In genomic region chr5:62765784-62766701, GRCm38 (mm10) we compare ENCODE assay signal across 8 mouse cellular contexts. TPM values are rescaled to one million over a fixed set of nuclear protein-coding genes. Genes with fewer than 3 reads are reported as not detected.
DNase-seq lines count a peak whose midpoint lies in the region; ATAC-seq lines count a peak whose summit lies in the region.

Gene Arap2 (minus strand): TSS chr5:62766159.

- intact Hi-C loops in left cerebral cortex, postnatal 36 days (cut with DNase I), result no loop called here

- DNase-seq in ZHBTc4 (ENCODE audit: low read depth, low spot score), result peak; percentile 72
- DNase-seq in gastrocnemius, postnatal 25 days, result peak; percentile 60
- peak; percentile 56 to 82 for DNase-seq in left cerebral cortex, postnatal 36 days (ENCODE audit: low spot score in 2 of 2)
- DNase-seq in right cerebral cortex, postnatal 14 days, result peak; percentile 49
- DNase-seq in urinary bladder, postnatal 25 days (ENCODE audit: low spot score), result peak; percentile 78

- peak; percentile 40 for ATAC-seq in common myeloid progenitor, adult 5-6 weeks (replicated peaks; ENCODE audit: low read depth, poor library complexity, severe bottlenecking)
- ATAC-seq in inflammation-experienced regulatory T-cells, adult 6 months, result peak; percentile 78
- peak; percentile 49 for ATAC-seq in megakaryocyte-erythroid progenitor cell, adult 5-6 weeks (replicated peaks; ENCODE audit: low FRiP score, low TSS enrichment, poor library complexity, severe bottlenecking)

RNA-seq across cellular contexts. Expression of gene Arap2, which starts in this region (rescaled TPM):
- 34.7 and 41.4 TPM in 2 replicates for total RNA-seq in common myeloid progenitor, adult 5-6 weeks (2017)
- total RNA-seq in gastrocnemius, postnatal 25 days (2021), result under 1 TPM; 0.91 to 1.00 TPM
- 10 to 100 TPM; 28.7 to 30.5 (median 29.4) TPM for polyA plus RNA-seq in inflammation-experienced regulatory T-cells, adult 6 months (2017; shearing (Covaris generic))
- total RNA-seq in left cerebral cortex, postnatal 36 days (2021), result 10 to 100 TPM; 61.5 to 68.3 TPM
- 11.1 and 12.9 TPM in 2 replicates for total RNA-seq in megakaryocyte-erythroid progenitor cell, adult 5-6 weeks (2014; fragmentation: Nextera tagmentation)
- total RNA-seq in megakaryocyte-erythroid progenitor cell, adult 5-6 weeks (2017), result 5.6 and 9.5 TPM in 2 replicates

Comparison
In these comparisons a context has a peak if more than half of its experiments do, and no peak if none do; other contexts are left out.
1. Peak in every context shown above with its lines: DNase-seq and ATAC-seq.
2. Peak in DNase-seq in gastrocnemius, postnatal 25 days; RNA of the gene not detected or under 1 TPM.